Mouse (Mus musculus) midbrain, embryonic 11.5 days (tissue): ENCODE measurements around the gene Git2. TPM values are rescaled to one million over a fixed set of nuclear protein-coding genes. Genes with fewer than 3 reads are reported as not detected.

Experiments used
- ATAC-seq: fragments of 200-750 bp; cut with Nextera tagmentation; 2 replicates; pipeline ENCODE4 v1.8.0; 2017; ENCODE audit warnings: moderate TSS enrichment, moderate library complexity; ENCODE audit not compliant: low FRiP score
- DNase-seq: peaks from one replicate; pipeline ENCODE4 v3.0.0; 2015; ENCODE audit warnings: low spot score; ENCODE audit errors: missing footprints
- H3K27ac ChIP-seq: fragments of 300-500 bp; sonication (generic); 2 replicates; pipeline ENCODE4 v1.5.1; 2014; ENCODE audit warnings: low read depth, low read length
- H3K27me3 ChIP-seq: fragments of 300-500 bp; sonication (generic); 2 replicates; pipeline ENCODE4 v1.6.1; 2014; ENCODE audit warnings: mild to moderate bottlenecking, low read length, moderate library complexity, mixed read lengths; ENCODE audit not compliant: control insufficient read depth, insufficient read depth
- H3K36me3 ChIP-seq: fragments of 300-500 bp; sonication (generic); 2 replicates; pipeline ENCODE4 v1.6.1; 2014; ENCODE audit warnings: mild to moderate bottlenecking, low read length, moderate library complexity, mixed read lengths; ENCODE audit not compliant: control insufficient read depth, insufficient read depth
- H3K4me1 ChIP-seq: fragments of 300-500 bp; sonication (generic); 2 replicates; pipeline ENCODE4 v1.6.1; 2014; ENCODE audit warnings: low read length; ENCODE audit not compliant: control insufficient read depth, insufficient read depth
- H3K4me2 ChIP-seq: fragments of 300-500 bp; sonication (generic); 2 replicates; pipeline ENCODE4 v1.6.1; 2014; ENCODE audit warnings: mild to moderate bottlenecking, moderate library complexity
- H3K4me3 ChIP-seq: fragments of 300-500 bp; sonication (generic); 2 replicates; pipeline ENCODE4 v1.5.1; 2014; ENCODE audit warnings: low read depth, low read length
- H3K9ac ChIP-seq: fragments of 300-500 bp; sonication (generic); 2 replicates; pipeline ENCODE4 v1.6.1; 2014; ENCODE audit warnings: low read length
- H3K9me3 ChIP-seq: fragments of 300-500 bp; sonication (generic); 2 replicates; pipeline ENCODE4 v1.6.1; 2016; ENCODE audit warnings: low read length; ENCODE audit not compliant: control insufficient read depth
- WGBS: fragments of 180-500 bp; shearing (Covaris S2); extraction: QIAGEN DNeasy Blood & Tissue Kit; methylation state at CpG from one replicate; pipeline ENCODE4 v1.1.7; 2014; 5-methylcytosine and 5-hydroxymethylcytosine counted together
- polyA plus RNA-seq: library from polyadenylated mRNA; unstranded; fragments of >200 nt; fragmentation: Nextera tagmentation; extraction: Ambion mirVana; gene quantifications from 2 replicates; pipeline ENCODE4 v1.2.1, GENCODE M21; 2014

Gene Git2
- polyA plus RNA-seq, 1 experiment from 2014 or later = 29.5 TPM

DNA sequence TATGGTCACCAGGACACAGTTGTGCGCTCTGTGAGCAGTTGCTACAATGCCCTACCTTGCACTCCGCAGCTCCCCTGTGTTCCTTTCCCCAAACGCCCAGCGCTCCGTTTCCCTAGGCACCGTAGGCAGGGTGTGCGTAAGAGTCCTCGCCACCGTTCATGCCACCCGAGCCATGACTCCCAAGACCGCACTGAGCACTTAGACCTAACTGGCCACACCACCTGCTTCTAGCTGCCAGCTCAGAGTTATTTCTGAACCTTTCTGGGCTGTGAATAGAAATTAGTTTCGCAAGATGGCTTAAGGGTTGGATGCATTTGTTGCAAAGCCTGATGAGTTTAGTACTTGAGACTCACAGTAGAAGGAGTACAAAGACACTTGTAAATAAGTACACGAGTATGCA, 52.5 kb downstream of the Git2 start:
- Histone ChIP-seq H3K4me2 (no peak overlapping the region), H3K4me1 (no peaks in the 10 kb centered on the region), H3K27me3 (no peaks in the 10 kb centered on the region), H3K4me3 (no peak overlapping the region), H3K36me3 (peaks cover 19% of the 10 kb centered on the region), H3K9me3 (no peaks in the 10 kb centered on the region), H3K27ac (no peak overlapping the region), H3K9ac (no peak overlapping the region)
- ATAC-seq (no peak), DNase-seq (no peak)
- WGBS = 95% methylated on average over 13 of the region's 13 CpGs

DNA sequence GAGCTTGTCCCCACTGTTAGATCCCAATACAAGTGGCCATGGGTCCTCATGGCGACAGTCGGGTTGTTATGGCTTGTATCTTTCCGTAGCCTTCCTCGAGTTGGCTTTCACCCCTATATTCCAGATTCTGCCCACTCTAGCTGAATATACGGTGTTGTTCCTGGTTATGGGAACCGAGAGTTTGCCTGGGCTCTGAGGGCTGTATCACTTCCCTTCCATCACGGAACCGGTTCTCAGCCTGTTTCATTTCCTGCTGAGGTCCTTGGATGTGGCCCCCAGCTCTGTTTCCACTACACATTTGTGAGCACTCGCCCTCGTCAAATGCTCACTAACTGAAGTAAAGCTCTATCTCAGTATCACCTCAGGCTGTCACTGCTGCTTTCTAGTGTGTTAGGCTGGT, 53.3 kb downstream of the Git2 start:
- WGBS = 92% methylated on average over 10 of the region's 10 CpGs
- H3K9me3 ChIP-seq = no peaks in the 10 kb centered on the region
- DNase-seq (no peak), ATAC-seq (no peak)
- H3K36me3 ChIP-seq = peaks cover 21% of the 10 kb centered on the region
- no peaks in the 10 kb centered on the region for H3K4me1 ChIP-seq
- no peaks in the 10 kb centered on the region for H3K27me3 ChIP-seq
- H3K4me3 ChIP-seq = no peak overlapping the region
- no peak overlapping the region for H3K27ac ChIP-seq
- H3K4me2 ChIP-seq = no peak overlapping the region
- H3K9ac ChIP-seq = no peak overlapping the region

DNA sequence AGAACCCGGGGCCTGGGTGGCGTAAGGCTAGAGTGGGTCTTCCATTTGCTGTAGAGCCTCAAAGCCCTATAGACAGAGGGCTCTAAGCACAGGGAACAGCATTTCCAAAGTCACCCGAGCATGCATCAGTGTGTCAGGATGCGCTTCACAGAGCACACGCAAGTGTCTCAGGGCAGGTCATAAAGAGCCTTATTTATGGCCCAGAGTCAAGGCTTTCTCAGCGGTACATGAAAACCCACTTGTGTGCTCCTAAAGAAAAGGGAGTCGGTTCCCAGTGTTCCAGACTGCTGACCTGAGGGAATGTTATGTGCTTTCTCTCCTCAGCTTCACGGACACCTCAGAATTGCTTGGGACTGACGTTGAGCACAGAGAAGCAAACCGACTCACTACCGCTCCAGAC, 54.5 kb downstream of the Git2 start:
- no peaks in the 10 kb centered on the region for H3K27me3 ChIP-seq
- H3K27ac ChIP-seq = no peak overlapping the region
- H3K4me2 ChIP-seq = no peak overlapping the region
- H3K9ac ChIP-seq = no peak overlapping the region
- H3K4me1 ChIP-seq = no peaks in the 10 kb centered on the region
- no peaks in the 10 kb centered on the region for H3K9me3 ChIP-seq
- no peak for ATAC-seq
- H3K4me3 ChIP-seq = no peak overlapping the region
- DNase-seq = no peak
- WGBS = 94% methylated on average over 11 of the region's 11 CpGs
- H3K36me3 ChIP-seq = peaks cover 22% of the 10 kb centered on the region

DNA sequence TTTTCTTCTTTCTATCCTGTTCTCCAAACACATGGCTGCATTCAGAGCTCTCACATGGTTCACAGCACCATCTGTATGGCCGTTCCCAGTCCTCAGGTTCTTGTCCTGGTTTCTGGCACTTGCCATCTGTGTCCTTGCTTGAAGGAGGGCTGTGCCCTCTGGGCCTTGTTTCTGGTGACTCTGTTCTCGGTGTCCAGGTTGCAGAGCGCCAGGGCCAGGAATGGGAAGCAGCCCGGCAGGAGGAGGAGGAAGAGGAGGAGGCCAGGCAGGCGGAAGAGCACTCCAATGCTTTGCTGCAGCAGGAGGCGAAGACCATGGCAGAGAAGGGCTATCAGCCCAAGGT, 55.4 kb downstream of the Git2 start:
- DNase-seq = no peak
- H3K9ac ChIP-seq = no peak overlapping the region
- no peak overlapping the region for H3K4me3 ChIP-seq
- H3K9me3 ChIP-seq = no peaks in the 10 kb centered on the region
- no peaks in the 10 kb centered on the region for H3K27me3 ChIP-seq
- peaks cover 26% of the 10 kb centered on the region for H3K36me3 ChIP-seq
- ATAC-seq = no peak
- H3K4me2 ChIP-seq = no peak overlapping the region
- 92% methylated on average over 6 of the region's 6 CpGs for whole genome bisulfite sequencing
- H3K27ac ChIP-seq = no peak overlapping the region
- H3K4me1 ChIP-seq = no peaks in the 10 kb centered on the region

DNA sequence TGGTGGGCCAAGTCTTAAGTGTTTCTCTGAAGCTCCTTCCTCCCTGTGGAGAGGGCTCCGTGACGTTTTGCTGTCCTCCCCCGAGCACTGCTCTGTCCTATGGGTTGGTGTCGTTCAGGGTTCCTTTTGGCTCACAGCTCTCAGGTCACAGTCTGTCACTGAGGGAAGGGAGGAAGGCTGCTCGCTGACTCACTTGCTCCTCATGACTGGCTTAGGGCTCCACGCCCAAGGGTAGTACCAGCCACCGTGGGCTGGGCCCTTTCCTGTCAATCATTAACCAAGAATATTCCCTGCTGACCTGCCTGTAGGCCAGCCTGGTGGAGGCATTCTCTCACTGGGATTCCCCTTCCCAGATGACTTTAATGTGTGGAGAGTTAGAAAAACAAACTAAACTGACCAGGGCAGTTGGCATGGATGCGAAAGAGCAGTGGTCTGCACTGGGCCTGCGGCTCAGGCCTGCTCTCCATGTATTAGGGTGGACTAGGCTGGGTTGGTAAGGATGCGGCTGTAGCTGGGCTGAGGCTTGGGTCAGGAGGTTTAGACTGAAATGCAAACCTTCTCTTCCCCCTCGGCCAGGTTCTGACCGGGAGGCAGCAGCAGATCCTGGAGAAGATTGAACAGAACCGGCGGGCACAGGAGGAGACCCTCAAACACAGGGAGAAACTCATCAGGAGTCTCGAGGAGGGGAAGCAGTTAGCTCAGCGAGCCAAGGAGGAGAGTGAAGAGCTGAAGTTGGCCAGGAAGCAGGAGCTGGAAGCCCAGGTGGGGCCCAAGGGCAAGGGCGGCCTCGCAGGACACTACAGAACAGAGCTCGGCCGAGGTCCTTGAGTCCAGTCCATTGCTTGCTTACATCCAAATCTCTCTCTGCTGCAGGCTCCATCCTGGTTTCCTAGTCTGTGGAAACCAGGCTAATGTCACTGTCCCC, 56.1 kb downstream of the Git2 start:
- whole genome bisulfite sequencing = 89% methylated on average over 20 of the region's 20 CpGs

DNA sequence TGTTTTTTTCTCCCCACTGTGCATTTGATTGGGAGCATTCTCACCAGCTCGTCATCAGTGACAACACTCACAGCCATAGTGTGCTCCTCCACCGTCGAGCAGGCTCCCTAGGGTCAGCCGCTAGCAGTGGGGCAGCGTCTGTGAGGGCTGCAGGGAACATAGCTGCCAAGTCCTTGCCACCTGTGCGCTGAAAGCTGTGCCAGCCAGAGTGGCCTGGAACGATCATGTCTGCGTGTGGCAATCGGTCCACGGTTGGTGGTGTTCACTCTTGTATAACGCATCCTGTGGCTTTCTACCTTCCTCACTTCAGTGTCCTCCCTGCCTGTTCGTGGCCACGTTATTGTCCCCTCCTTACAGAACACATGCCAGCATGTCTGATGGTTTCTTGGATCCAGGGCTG, 56.8 kb downstream of the Git2 start:
- Histone ChIP-seq H3K27me3 (no peaks in the 10 kb centered on the region), H3K27ac (no peak overlapping the region), H3K4me2 (no peak overlapping the region), H3K4me3 (no peak overlapping the region), H3K4me1 (no peaks in the 10 kb centered on the region), H3K9ac (no peak overlapping the region), H3K36me3 (peaks cover 29% of the 10 kb centered on the region), H3K9me3 (no peaks in the 10 kb centered on the region)
- DNase-seq (no peak), ATAC-seq (no peak)
- WGBS = 91% methylated on average over 13 of the region's 13 CpGs

More for the DNA sequence above, 56.1 kb downstream of the Git2 start:
- no peak for DNase-seq
- Histone ChIP-seq H3K4me2 (no peak overlapping the region), H3K9me3 (no peaks in the 10 kb centered on the region), H3K4me1 (no peaks in the 10 kb centered on the region), H3K36me3 (peaks cover 26% of the 10 kb centered on the region), H3K27ac (no peak overlapping the region), H3K27me3 (no peaks in the 10 kb centered on the region), H3K4me3 (no peak overlapping the region), H3K9ac (no peak overlapping the region)
- no peak for ATAC-seq

DNA sequence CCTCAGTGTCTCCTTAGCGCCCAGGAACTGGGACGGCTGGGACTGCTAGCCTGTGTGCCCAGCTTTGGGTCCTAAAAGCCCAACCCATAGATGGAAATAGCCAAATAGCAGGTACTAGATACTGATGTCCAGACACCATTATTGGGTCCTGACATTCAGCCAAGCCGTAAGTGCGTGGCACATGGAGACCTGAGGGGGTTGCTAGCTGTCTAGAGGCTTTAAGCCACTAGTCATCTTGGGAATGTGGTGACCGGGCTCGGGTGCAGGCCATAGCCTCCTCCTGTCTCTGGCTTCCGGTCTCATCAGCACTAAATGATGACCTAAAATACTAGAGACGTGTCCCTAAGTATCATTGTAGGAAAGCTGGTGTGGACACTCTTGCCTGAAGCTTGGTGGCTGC, 57.4 kb downstream of the Git2 start:
- Histone ChIP-seq H3K9ac (no peak overlapping the region), H3K36me3 (peaks cover 31% of the 10 kb centered on the region), H3K4me2 (no peak overlapping the region), H3K4me1 (no peaks in the 10 kb centered on the region), H3K27ac (no peak overlapping the region), H3K27me3 (no peaks in the 10 kb centered on the region), H3K9me3 (no peaks in the 10 kb centered on the region), H3K4me3 (no peak overlapping the region)
- ATAC-seq = no peak
- WGBS = 91% methylated on average over 8 of the region's 8 CpGs
- DNase-seq = no peak

DNA sequence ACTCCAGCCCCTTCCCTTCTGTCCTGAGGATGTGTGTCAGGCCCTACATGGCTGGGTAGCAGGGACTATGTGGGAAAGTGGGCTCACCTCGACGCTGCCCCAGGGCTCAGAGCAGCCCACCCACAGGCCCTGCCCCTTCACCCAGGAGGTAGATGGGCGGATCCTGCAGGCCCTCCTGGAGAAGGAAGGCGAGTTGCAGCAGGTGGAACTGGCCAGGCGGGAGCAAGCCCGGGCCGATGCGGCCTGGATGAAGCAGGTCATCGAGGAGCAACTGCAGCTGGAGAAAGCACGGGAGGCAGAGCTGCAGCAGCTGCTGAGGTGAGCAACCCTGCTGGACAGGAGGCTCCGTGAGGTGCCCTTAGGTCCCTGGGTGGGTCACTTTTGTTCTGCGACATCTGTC, 58.0 kb downstream of the Git2 start:
- DNase-seq (no peak), ATAC-seq (no peak)
- H3K4me3 ChIP-seq = no peak overlapping the region
- no peaks in the 10 kb centered on the region for H3K27me3 ChIP-seq
- 86% methylated on average over 12 of the region's 12 CpGs for WGBS
- H3K9me3 ChIP-seq = no peaks in the 10 kb centered on the region
- no peak overlapping the region for H3K4me2 ChIP-seq
- H3K4me1 ChIP-seq = no peaks in the 10 kb centered on the region
- H3K9ac ChIP-seq = no peak overlapping the region
- peaks cover 31% of the 10 kb centered on the region for H3K36me3 ChIP-seq
- H3K27ac ChIP-seq = no peak overlapping the region

DNA sequence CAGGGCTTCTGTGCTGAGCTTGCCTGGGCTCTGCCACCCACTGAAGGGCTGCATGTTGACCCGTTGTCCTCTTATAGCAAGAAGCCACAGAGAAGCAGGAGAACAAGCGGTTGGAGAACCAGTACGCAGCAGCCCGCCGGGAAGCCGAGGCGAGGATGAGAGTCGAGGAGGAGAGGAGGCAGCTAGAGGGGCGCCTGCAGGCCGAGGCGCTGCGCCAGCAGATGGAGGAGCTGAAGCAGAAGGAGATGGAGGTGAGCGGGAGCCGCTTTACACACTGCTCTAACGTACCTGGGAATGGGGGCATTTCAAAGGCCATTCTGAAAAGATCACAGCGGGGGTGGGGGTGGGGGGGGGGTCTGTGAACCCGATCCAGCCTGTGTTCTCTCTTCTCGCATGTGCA, 60.8 kb downstream of the Git2 start:
- Histone ChIP-seq H3K4me2 (no peak overlapping the region), H3K4me3 (no peak overlapping the region), H3K9ac (no peak overlapping the region), H3K9me3 (no peaks in the 10 kb centered on the region), H3K27me3 (no peaks in the 10 kb centered on the region), H3K27ac (no peak overlapping the region), H3K36me3 (peaks cover 25% of the 10 kb centered on the region), H3K4me1 (no peaks in the 10 kb centered on the region)
- ATAC-seq (no peak), DNase-seq (no peak)
- WGBS = 94% methylated on average over 18 of the region's 18 CpGs
